Mouse (Mus musculus) kidney, postnatal 0 days (tissue): ENCODE results near the gene Pglyrp2. TPM values are rescaled to one million over a fixed set of nuclear protein-coding genes. Genes with fewer than 3 reads are reported as not detected.
A peak's percentile ranks its signal among the peaks of the same experiment; 100 is the strongest.

Experiments used
- ATAC-seq: fragments of 200-750 bp; cut with Nextera tagmentation; replicated peaks from 2 replicates; pipeline ENCODE4 v1.8.0; 2017; ENCODE audit warnings: low read depth, moderate number of reproducible peaks, moderate TSS enrichment, moderate library complexity; ENCODE audit not compliant: low FRiP score
- DNase-seq: peaks from one replicate; pipeline ENCODE4 v3.0.0-alpha.2; 2016; ENCODE audit warnings: low spot score
- H3K27ac ChIP-seq: fragments of 300-500 bp; sonication (generic); 2 replicates; pipeline ENCODE4 v1.5.1; 2014; ENCODE audit warnings: mild to moderate bottlenecking
- H3K27me3 ChIP-seq: fragments of 300-500 bp; sonication (generic); 2 replicates; pipeline ENCODE4 v1.6.1; 2014; ENCODE audit warnings: low read length, mixed read lengths; ENCODE audit not compliant: insufficient read depth
- H3K36me3 ChIP-seq: fragments of 300-500 bp; sonication (generic); 2 replicates; pipeline ENCODE4 v1.6.1; 2014; ENCODE audit warnings: low read length, mixed read lengths; ENCODE audit not compliant: insufficient read depth
- H3K4me1 ChIP-seq: fragments of 300-500 bp; sonication (generic); replicated peaks from 2 replicates; pipeline ENCODE4 v1.6.1; 2014; ENCODE audit warnings: antibody characterized with exemption, low read length, mixed read lengths; ENCODE audit not compliant: insufficient read depth
- H3K4me2 ChIP-seq: fragments of 300-500 bp; sonication (generic); 2 replicates; pipeline ENCODE4 v1.6.1; 2014; ENCODE audit warnings: mild to moderate bottlenecking, low read length, moderate library complexity, mixed read lengths
- H3K4me3 ChIP-seq: fragments of 300-500 bp; sonication (generic); replicated peaks from 2 replicates; pipeline ENCODE4 v1.5.1; 2014; ENCODE audit warnings: low read depth, low read length
- H3K9ac ChIP-seq: fragments of 300-500 bp; sonication (generic); 2 replicates; pipeline ENCODE4 v1.6.1; 2014; ENCODE audit warnings: low read depth, low read length
- H3K9me3 ChIP-seq: fragments of 300-500 bp; sonication (generic); replicated peaks from 2 replicates; pipeline ENCODE4 v1.6.1; 2016; ENCODE audit warnings: low read length, inconsistent platforms, mixed read lengths
- CTCF ChIP-seq: IDR thresholded peaks from 2 replicates; pipeline ENCODE4 v1.5.1; 2016; ENCODE audit warnings: antibody characterized with exemption, low read depth, mild to moderate bottlenecking, moderate library complexity
- WGBS: fragments of 180-500 bp; shearing (Covaris S2); extraction: QIAGEN DNeasy Blood & Tissue Kit; methylation state at CpG from one replicate; pipeline ENCODE4 v1.1.7; 2014; 5-methylcytosine and 5-hydroxymethylcytosine counted together
- polyA plus RNA-seq: library from polyadenylated mRNA; unstranded; fragments of >200 nt; fragmentation: Nextera tagmentation; extraction: Ambion mirVana; gene quantifications from 2 replicates; pipeline ENCODE4 v1.2.1, GENCODE M21; 2015

Pglyrp2 gene
- polyA plus RNA-seq, 1 experiment from 2014 or later = not detected

DNA sequence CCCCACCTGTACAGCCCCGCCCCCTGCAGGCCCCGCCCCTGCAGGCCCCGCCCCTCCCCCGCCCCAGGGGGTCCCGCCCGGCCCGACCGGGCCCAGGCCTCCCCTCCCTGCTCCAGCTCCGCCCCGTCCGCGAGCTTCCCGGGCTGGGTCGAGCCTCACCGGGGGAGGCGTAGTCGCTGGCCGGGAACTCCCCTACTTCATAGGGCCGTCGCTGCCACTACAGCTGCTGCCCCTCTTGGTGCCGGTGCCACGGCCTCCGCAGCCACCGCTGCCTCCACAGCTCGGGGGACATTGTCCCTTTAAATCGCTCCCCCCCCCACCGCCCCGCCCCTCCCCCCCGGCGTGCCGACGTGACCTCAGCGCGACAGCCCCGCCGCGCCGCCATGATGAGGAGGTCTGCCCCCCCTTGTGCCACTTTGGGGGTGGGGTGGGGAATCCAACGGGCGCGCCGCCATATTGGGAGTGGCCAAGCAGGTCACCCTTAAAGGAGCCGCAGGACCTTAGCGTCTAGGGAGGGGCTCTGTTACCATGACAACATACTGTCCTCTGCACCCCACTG is 34.8 kb downstream of the Pglyrp2 start, which contains the start of gene Wiz:
Wiz (minus strand) TSS at position 339 of the 559 bp plus-strand sequence.
- peak within 1 kb of the TSS; percentile 88 for H3K27ac ChIP-seq
- H3K4me3 ChIP-seq = peak within 1 kb of the TSS; percentile 80
- no peaks in the 10 kb centered on the region for H3K9me3 ChIP-seq
- H3K27me3 ChIP-seq = 0 out of 2 replicates have a peak, but pooled peaks cover 9% of the 10 kb centered on the region
- no peak for TF ChIP-seq CTCF
- under 1% methylated on average over 26 of the region's 44 CpGs for WGBS
- peaks cover 7% of the 10 kb centered on the region; the same call in 1 of the 2 replicates for H3K4me1 ChIP-seq
- H3K4me2 ChIP-seq = peak within 1 kb of the TSS; percentile 100
- 0 out of 2 replicates have a peak, but pooled peaks cover 4% of the 10 kb centered on the region for H3K36me3 ChIP-seq
- DNase-seq (peak; percentile 93), ATAC-seq (peak; percentile 87)
- H3K9ac ChIP-seq = peak within 1 kb of the TSS; percentile 87

DNA sequence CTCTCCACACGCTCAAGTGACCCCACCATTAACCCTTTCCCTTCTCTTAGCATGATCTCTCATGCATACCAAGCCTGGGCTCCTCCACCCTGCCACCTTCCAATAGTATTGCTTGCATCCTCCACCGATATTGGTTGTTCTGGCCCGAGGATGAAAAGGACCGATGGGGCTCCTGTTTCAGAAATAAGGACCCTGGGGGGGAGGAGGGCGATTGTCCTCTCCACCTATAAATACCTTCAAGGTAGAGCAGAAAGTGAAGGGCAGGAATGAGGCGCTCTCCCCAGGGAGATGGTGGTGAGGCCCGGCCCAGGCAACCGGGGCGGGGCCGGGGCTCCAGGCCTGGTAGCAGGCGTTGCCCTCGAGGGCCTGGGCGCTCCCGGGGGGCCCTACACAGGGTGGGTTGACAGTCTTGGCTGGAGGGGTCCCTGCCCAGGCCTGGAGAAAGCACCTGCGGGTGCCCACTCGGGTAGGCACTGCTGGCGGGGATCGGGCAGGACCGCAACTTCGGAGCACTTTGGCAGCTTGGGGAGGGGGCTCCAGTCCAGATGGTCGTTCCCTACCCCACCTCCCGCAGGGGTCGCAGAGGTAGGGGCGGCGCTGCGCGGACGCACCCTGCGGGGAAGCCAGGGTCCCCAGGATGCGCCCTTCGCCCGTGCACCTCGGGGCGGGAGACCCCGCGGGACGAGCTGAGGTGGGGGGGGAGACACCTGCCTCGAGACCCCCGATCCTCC is 35.4 kb downstream of the Pglyrp2 start:
- peak overlapping the region; percentile 80 for H3K4me3 ChIP-seq
- H3K27ac ChIP-seq = peak overlapping the region; percentile 88
- H3K4me1 ChIP-seq = peaks cover 7% of the 10 kb centered on the region; the same call in 1 of the 2 replicates
- H3K9ac ChIP-seq = peak overlapping the region; percentile 87
- H3K36me3 ChIP-seq = 0 out of 2 replicates have a peak, but pooled peaks cover 9% of the 10 kb centered on the region
- H3K27me3 ChIP-seq = 0 out of 2 replicates have a peak, but pooled peaks cover 4% of the 10 kb centered on the region
- TF ChIP-seq CTCF = no peak
- DNase-seq (peak; percentile 55), ATAC-seq (peak; percentile 63)
- no peaks in the 10 kb centered on the region for H3K9me3 ChIP-seq
- under 1% methylated on average over 32 of the region's 39 CpGs for WGBS
- peak overlapping the region; percentile 100 for H3K4me2 ChIP-seq

DNA sequence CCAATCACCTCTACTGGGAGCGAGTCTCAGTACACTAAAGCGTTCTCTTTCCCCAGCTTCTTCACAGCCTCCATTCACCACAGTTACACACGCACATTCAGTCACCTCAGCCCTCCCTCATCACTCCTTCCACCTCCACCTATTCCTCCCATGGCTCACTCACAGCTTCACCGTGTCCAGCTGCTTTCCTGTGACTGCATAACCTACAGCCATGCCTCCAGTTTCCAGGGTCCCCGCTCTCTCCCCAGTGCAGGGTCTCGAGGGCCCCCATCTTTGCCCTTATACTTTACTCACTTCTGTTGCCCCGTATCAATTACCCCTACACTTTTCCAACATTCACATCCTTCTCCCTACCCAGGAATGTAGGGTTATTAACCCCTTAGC is 36.0 kb downstream of the Pglyrp2 start:
- Histone ChIP-seq H3K4me1 (peaks cover 7% of the 10 kb centered on the region; the same call in 1 of the 2 replicates), H3K9ac (peak overlapping the region; percentile 87; the same call in 1 of the 2 replicates), H3K27ac (peak overlapping the region; percentile 88), H3K36me3 (0 out of 2 replicates have a peak, but pooled peaks cover 11% of the 10 kb centered on the region), H3K4me3 (peak overlapping the region; percentile 80), H3K4me2 (peak overlapping the region; percentile 100), H3K27me3 (0 out of 2 replicates have a peak, but pooled peaks cover 4% of the 10 kb centered on the region), H3K9me3 (no peaks in the 10 kb centered on the region)
- no peak for DNase-seq
- no peak for TF ChIP-seq CTCF
- 18% methylated on average over 7 of the region's 7 CpGs for WGBS
- 0 out of 2 replicates have a peak, but pooled peaks have one; percentile 2 for ATAC-seq

DNA sequence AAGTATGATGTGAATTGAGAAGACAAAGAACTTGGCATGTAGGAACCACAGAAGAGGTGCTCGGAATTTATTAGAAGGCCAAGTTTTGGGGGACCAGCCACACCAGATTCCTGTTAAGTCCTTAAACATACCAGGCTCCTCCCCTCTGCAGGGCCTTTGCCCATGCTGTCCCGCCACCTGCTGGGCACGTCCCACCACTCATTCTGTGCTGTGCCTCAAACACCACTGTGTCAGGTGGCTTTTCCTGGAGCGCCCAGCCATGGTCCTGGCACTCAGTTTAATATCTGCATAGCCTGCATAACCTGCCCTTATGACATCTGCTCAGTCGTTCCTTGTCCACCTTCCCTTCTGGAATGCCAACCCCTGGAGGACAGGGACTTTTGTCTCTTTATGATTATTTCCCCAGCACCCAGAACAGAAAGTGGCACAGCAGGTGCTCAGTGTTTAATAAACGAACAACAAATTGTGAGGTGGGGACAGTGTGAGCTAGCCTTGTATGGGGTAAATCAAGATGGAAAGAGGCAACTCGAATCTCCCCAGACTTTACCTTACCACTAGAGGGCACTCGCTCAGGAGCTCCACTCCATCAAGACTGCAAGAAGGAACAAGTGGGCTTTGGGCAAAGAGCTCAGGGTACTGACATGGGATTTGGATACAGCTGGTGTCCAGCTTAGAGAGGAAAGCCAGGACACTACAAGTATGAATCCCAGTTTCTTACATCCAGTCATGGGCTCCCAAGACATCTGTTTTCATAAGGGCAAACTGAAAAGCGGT is 37.1 kb downstream of the Pglyrp2 start:
- DNase-seq = no peak
- H3K9me3 ChIP-seq = no peaks in the 10 kb centered on the region
- 65% methylated on average over 9 of the region's 9 CpGs for WGBS
- H3K27me3 ChIP-seq = 0 out of 2 replicates have a peak, but pooled peaks cover 3% of the 10 kb centered on the region
- peaks cover 7% of the 10 kb centered on the region; the same call in 1 of the 2 replicates for H3K4me1 ChIP-seq
- no peak overlapping the region for H3K9ac ChIP-seq
- peak; percentile 64 for TF ChIP-seq CTCF
- H3K4me3 ChIP-seq = no peak overlapping the region
- H3K27ac ChIP-seq = no peak overlapping the region
- ATAC-seq = no peak
- 0 out of 2 replicates have a peak, but pooled peaks cover 12% of the 10 kb centered on the region for H3K36me3 ChIP-seq
- H3K4me2 ChIP-seq = no peak overlapping the region

DNA sequence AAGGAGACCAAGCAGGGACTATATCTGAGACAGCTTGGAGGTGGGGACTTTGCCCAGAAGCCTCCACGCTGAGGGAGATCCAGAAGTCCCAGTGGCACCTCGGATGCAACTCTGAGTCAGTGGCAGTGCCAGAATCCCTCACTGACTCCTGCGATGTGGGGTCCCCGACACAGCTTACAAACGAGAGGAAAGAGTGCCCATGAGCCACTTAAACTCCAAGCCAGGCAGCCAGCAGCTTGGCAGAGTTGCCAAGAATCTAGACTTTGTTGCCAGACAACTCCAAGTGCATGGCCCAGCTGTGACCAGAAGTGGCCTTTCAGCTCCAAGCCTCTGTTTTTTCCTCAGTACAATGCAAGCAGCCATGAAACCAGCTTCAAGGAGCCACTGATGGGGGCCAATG is 40.3 kb downstream of the Pglyrp2 start:
- H3K27ac ChIP-seq = no peak overlapping the region
- TF ChIP-seq CTCF = no peak
- H3K9me3 ChIP-seq = no peaks in the 10 kb centered on the region
- no peak overlapping the region for H3K4me3 ChIP-seq
- no peaks in the 10 kb centered on the region for H3K27me3 ChIP-seq
- H3K36me3 ChIP-seq = 0 out of 2 replicates have a peak, but pooled peaks cover 13% of the 10 kb centered on the region
- DNase-seq = no peak
- no peak overlapping the region for H3K4me2 ChIP-seq
- H3K4me1 ChIP-seq = peaks cover 6% of the 10 kb centered on the region; the same call in 1 of the 2 replicates
- no peak for ATAC-seq
- WGBS = 85% methylated on average over 5 of the region's 5 CpGs
- H3K9ac ChIP-seq = no peak overlapping the region

DNA sequence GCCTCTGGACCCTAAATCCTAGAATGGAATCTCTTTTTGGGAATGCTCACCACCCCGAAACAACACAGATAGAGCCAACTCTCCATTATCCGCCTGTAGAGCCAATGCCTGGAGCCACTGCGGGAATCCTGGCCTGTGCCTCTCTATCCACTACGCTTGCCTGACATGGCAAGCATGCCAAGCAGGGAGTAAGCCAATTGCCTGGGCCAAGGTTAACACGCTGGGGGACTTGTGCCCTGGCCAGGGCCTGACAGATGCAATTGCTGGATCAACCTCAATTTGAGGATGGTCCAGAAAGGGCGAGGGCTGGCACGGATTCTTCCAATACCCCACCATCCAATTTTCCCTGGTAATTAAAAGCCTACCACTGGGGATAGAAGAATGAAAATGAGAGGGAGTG is 41.4 kb downstream of the Pglyrp2 start:
- Histone ChIP-seq H3K4me3 (no peak overlapping the region), H3K9ac (no peak overlapping the region), H3K4me1 (no peaks in the 10 kb centered on the region), H3K4me2 (no peak overlapping the region), H3K9me3 (no peaks in the 10 kb centered on the region), H3K27ac (no peak overlapping the region), H3K27me3 (no peaks in the 10 kb centered on the region), H3K36me3 (0 out of 2 replicates have a peak, but pooled peaks cover 18% of the 10 kb centered on the region)
- TF ChIP-seq CTCF = no peak
- DNase-seq = no peak
- 96% methylated on average over 7 of the region's 7 CpGs for WGBS
- ATAC-seq = no peak
